Mouse (Mus musculus) embryo, embryonic 10.5 days (tissue): ENCODE results near the gene Col23a1.

Source experiments
- DNase-seq: peaks from one replicate; pipeline ENCODE4 v3.0.0-alpha.2; 2015; ENCODE audit warnings: low spot score

Gene Col23a1

DNA sequence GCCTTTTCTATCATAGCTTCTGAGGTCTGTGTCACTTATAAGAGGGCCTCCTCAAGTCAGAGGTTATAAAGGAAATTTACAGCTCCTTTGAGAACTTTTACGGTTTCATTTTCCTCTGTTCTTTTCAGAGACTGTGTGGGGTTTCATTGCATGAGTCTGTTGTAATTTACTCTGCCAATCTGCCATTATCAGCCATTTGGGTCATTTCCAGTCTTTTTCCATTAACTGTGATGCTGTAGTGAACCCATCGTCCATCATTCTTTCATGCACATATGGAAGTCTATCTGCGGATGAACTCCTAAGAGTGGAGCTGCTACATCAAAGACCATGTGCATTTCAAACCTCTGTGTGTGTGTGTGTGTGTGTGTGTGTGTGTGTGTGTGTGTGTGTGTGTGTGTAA lies 192.5 kb downstream of the Col23a1 start:
- DNase-seq = no peak

DNA sequence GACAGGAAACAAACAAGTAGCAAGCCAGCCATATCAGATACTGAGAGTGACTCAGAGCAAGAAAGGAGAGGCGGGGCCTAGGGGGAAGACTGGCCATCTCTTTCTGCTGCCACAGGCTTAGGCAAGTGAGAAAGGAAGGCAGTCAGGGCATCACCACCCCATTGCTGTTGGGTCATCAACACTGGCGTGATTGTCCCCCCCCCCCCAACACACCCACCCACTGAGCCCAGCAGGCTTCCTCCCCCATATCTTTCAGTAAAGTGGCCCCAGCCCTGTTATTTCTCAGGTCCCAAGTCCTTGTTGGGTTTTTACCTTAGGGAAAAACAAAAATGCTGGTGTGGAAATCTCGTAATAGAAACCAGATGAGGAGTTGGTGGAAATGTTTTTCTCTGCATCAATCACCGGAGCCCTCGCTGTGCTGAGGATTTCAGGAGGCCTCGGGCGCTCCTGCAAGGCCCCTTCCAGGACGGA lies 195.4 kb downstream of the Col23a1 start:
- peak; percentile 68 for DNase-seq

DNA sequence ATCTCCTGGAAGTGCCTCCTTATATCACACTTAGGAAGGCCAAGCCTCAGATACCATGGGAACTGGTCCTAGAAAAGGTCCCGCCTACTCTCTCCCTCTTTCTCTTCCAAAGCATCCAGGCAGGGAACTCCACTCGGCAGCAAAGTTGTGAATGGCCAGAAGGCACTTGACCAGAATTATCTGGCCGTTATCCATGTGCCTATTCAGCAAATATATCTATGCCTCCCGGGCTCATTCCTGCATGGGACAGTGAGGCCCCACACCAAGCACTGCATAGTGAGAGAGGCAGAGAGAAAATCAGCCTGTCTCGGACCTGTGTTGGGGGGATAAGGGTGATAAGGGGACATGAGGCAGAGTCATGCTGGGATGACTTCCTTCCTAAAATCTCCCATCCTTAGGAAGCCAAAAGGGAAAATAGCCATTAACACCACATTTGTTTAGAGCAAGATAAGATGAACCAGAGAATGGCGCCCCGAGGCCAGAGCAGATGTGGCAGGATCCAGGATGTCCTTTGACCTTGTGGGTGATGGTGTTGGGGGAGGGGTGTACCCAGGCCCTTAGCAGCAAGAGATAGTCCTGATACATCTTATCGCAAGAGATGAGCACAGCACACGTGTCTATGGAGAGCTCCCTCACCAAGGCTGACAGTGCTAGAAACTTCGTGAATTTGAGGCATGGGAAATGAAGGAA lies 196.2 kb downstream of the Col23a1 start:
- DNase-seq = no peak

GRCm38 (mm10) chr11:51488813-51489212 lies 199.1 kb downstream of the Col23a1 start:
- DNase-seq = peak; percentile 72

GRCm38 (mm10) chr11:51493421-51493820 lies 203.7 kb downstream of the Col23a1 start:
- DNase-seq = no peak

- no peak for DNase-seq
These were observed 204.5 kb downstream of the Col23a1 start for GRCm38 (mm10) chr11:51494178-51494577.

GRCm38 (mm10) chr11:51499776-51500175 lies 210.1 kb downstream of the Col23a1 start:
- peak; percentile 58 for DNase-seq

- DNase-seq = peak; percentile 52
These were observed 212.7 kb downstream of the Col23a1 start for GRCm38 (mm10) chr11:51502431-51502851.

DNA sequence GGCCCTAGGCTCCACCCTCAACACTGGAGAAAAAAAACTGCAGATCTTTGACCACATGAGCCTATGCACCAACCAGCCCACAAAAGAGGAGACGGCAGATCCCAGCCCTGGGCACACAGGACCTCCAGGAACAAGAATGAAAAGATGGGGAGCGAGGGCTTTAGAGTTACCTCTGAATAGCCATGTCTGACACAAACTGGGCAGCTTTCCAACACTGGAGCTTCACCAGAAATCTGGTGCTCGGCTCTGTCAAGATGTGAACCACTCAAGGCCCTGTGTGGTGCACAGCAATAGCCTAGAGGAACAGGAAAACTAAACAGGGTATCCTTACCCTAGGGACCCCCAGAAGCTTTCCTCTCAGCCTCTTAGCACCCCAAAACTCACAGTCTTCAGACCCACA lies 215.2 kb downstream of the Col23a1 start:
- no peak for DNase-seq

DNA sequence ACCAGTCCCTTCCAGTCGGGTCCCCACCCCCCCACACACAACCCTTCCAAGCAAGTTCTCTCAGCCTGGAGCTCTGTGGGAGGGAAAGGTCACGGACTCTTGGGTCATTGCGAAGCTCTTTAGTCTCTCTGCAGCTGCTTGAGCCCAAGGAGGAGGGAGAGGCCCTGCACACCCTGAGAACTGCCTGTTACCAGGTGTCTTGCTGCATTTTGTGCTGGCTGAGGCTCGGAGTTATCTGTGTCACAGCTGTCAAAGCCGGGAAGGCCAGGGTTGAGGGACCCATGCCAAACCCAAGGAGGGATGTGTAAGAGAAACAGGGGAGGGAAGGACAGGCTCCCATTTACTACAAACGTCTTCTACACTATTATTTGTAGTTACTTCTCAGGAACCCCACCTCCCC lies 218.3 kb downstream of the Col23a1 start:
- no peak for DNase-seq

DNA sequence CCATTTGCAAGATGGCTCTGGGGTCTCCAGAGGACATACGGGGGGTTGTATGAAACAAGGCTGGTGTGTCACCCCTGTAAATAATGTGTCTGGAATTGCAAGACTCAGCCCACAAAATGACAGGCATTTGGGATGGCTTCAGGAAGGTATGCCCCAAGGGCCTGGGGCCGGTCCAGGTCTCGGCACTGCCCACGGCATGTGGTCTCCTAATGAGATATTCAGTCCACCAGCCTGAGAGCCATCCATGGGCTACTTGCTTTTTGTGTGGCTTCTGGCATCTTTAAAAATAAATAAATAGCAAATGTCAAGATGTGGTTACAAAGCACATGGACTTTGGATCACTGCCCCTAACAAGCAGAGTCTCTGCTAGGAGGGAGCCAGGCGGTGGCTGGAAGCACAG lies 219.5 kb downstream of the Col23a1 start:
- DNase-seq = no peak

DNA sequence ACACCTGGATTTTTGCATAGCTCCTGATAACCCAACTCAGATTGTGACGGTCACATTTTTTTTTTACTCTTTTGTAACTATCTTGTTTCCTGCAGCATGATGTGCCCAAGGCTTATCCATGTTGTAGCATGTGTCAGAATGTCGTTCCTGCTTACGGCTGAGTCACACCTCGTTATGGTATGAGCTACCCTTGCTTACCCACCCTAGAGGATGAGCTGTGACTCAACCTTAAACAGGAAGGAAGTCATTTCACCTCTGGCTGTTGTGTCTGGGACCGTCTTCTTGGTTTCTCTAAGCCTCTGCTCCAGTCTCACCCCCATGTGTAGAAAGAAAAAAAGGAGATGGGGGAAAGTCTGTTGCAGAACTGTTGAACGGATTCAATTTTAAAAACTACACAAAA lies 223.3 kb downstream of the Col23a1 start:
- DNase-seq = no peak

GRCm38 (mm10) chr11:51515346-51515745 lies 225.6 kb downstream of the Col23a1 start:
- DNase-seq = no peak

- no peak for DNase-seq
These were observed 228.4 kb downstream of the Col23a1 start for GRCm38 (mm10) chr11:51518100-51518499.

- no peak for DNase-seq
These were observed 228.9 kb downstream of the Col23a1 start for GRCm38 (mm10) chr11:51518585-51518984.

GRCm38 (mm10) chr11:51521440-51521839 lies 231.7 kb downstream of the Col23a1 start:
- no peak for DNase-seq

DNA sequence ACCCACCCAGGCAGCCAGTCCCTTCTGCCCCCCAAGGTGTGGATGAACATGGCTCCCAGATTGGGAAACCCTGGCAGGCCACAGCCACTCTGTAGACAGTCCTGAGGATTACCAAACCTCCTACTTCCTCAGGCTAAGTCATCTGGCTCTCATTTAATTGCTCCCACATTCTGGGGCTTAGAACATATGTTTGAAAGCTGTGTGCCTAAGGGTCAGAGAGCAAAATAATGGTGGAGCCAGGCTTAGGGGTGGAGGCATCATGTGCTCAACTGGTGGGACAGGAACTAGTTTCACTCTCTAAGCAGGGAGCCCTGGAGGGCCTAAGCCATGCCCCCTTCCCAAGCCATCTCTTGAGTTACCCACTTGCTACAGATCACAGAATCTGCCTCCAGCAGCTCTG lies 233.5 kb downstream of the Col23a1 start:
- peak; percentile 61 for DNase-seq

- no peak for DNase-seq
These were observed 233.9 kb downstream of the Col23a1 start for GRCm38 (mm10) chr11:51523625-51524024.

DNA sequence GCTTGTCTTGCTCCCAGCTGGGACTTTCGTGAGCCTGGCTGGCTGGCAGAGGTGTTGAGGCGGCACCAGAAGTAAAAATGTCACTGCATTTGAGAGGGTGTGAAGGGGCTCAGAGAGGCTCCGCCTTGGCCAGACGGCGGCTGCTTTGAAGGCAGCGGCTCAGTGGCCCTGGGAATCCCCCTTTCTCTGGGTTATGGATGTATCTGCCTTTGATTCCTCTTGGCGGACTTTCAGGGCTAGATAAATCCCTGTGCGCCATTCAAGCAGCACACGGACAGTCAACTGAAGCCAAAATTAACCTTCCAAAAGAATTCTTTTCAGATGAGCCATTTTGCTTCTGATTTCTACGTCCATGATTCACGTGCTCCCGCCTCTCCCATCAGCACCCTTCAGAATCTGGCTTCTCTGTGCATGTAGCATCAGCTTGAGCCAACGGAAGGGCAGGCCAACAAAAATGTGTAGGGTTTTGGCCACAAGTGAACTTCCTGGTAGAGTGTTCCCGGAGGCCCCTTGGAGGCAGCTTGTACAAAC lies 237.0 kb downstream of the Col23a1 start:
- no peak for DNase-seq

- DNase-seq = peak; percentile 75
These were observed 243.4 kb downstream of the Col23a1 start for GRCm38 (mm10) chr11:51533128-51533533.

DNA sequence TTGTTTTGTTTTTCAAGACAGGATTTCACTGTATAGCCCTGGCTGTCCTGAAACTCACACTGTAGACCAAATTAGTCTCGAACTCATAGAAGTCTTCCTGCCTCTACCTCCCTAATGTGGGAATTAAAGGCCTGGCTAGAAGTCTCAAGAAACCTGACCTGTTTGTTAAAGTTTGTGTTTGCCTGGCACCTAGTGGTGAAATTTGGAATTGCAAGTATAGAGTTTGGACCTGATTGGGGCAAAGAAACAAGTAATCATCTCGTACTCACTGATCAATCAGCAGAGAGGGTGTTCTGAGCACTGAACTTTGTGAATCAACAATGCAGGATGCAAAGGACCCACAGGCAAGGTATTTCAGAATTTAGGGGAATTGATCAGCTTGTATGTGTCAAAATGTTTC lies 244.6 kb downstream of the Col23a1 start:
- DNase-seq = peak; percentile 91

- DNase-seq = no peak
These were observed 248.7 kb downstream of the Col23a1 start for GRCm38 (mm10) chr11:51538388-51538787.

DNA sequence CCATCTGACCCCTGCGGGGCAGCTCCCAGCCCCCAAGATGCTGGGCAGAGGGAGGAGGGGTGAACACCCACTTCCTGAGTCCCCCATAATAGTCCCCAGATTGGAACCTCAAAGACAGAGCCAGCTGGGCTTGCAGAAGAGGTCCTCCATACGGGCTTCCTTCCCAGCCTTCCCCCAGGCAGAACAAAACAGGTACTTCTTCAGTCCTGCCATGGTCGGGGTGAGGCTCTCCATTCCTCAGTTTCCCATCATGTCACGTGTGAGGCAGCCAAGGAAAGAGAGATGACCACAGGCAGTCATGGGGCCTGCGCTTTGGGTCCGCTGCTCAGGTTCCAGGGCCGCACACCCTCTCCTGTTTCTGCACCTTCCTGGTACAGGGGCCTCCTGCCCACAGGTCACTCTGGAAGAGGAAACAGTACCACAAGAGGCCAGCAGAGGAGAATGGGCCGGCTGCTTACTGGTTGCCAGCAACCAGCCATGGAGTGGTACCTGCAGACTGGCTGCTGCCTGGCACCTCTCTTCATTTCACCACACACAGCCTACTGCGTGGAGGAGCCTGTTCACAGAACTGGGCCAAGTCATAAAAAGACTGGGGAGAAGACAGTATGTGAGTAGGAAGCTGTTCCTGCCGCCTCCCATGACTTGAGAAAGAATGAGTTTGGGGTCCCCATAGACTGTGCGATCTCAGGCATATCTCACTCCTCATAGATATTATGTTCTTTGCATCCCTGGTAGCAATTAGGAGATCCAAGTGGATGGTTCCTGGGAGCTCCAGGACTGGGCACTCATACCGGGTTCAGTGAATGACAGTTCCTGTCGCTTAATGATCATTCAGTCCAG lies 249.4 kb downstream of the Col23a1 start:
- DNase-seq = no peak
